Mouse (Mus musculus) cerebellum, adult 2 months (tissue): Measurements from ENCODE around the gene Fcgrt. TPM values are rescaled to one million over a fixed set of nuclear protein-coding genes. Genes with fewer than 3 reads are reported as not detected.

Source experiments
- DNase-seq, 2 experiments: peaks; one replicate each; pipeline ENCODE4 v3.0.0; 2021
- H3K27ac ChIP-seq: fragments of 200-500 bp; 2 replicates; pipeline ENCODE4 v1.5.1; 2012; ENCODE audit warnings: low read length, control low read depth, inconsistent platforms; ENCODE audit not compliant: insufficient read depth
- H3K27me3 ChIP-seq: fragments of 200-500 bp; 2 replicates; pipeline ENCODE4 v1.6.1; 2012; ENCODE audit warnings: inconsistent platforms, mild to moderate bottlenecking, low read length, moderate library complexity; ENCODE audit not compliant: control insufficient read depth, insufficient read depth
- H3K4me1 ChIP-seq: fragments of 200-500 bp; 2 replicates; pipeline ENCODE4 v1.6.1; 2011; ENCODE audit warnings: low read length; ENCODE audit not compliant: control insufficient read depth, insufficient read depth
- H3K4me3 ChIP-seq: fragments of 200-500 bp; replicated peaks from 2 replicates; pipeline ENCODE3; 2011; ENCODE audit warnings: mild to moderate bottlenecking, low read depth, low read length, control low read depth; ENCODE audit not compliant: insufficient read depth
- CTCF ChIP-seq: fragments of 200-500 bp; IDR thresholded peaks from 2 replicates; pipeline ENCODE4 v1.5.1; 2011; ENCODE audit warnings: low read depth, mild to moderate bottlenecking, control low read depth, low read length, moderate library complexity, borderline replicate concordance; ENCODE audit not compliant: insufficient read depth
- POLR2A ChIP-seq: fragments of 200-500 bp; IDR thresholded peaks from 2 replicates; pipeline ENCODE4 v1.6.1; 2011; ENCODE audit warnings: low read length, control low read depth, borderline replicate concordance; ENCODE audit not compliant: insufficient read depth
- WGBS: fragments of 180-500 bp; shearing (Covaris S2); methylation state at CpG from one replicate; pipeline ENCODE4 v1.1.7; 2018; 5-methylcytosine and 5-hydroxymethylcytosine counted together
- polyA plus RNA-seq: library from polyadenylated mRNA; depleted of rRNA; stranded (reverse); fragments of >200 nt; gene quantifications from 2 replicates; pipeline ENCODE4 v1.2.3, GENCODE M21; 2012

Gene Fcgrt
- polyA plus RNA-seq, 1 experiment, result 32.1 TPM

GRCm38 (mm10) chr7:45135993-45136567 lies 32.4 kb upstream of the Fcgrt start, which contains the start of the genes Gm45713 and Flt3l:
Gene Gm45713, minus strand, starts transcription at chr7:45136231.
Gene Flt3l, minus strand, starts transcription at chr7:45136432.
- Histone ChIP-seq H3K27me3 (no peaks in the 10 kb centered on the region), H3K4me3 (peak within 1 kb of the TSS; percentile 80), H3K4me1 (no peaks in the 10 kb centered on the region; the same call in 1 of the 2 replicates), H3K27ac (peak within 1 kb of the TSS; percentile 44)
- peak; percentile 89 to 93 for DNase-seq
- TF ChIP-seq POLR2A (no peak), CTCF (peak; percentile 92)
- WGBS, result 2% methylated on average over 29 of the region's 29 CpGs

GRCm38 (mm10) chr7:45135370-45135769 lies 31.7 kb upstream of the Fcgrt start:
- WGBS, result 79% methylated on average over 3 of the region's 3 CpGs
- no peaks in the 10 kb centered on the region; the same call in 1 of the 2 replicates for H3K4me1 ChIP-seq
- H3K27ac ChIP-seq, result no peak overlapping the region
- H3K4me3 ChIP-seq, result peak overlapping the region; percentile 80
- DNase-seq, result peak in 1 of 2 experiments; percentile 28
- H3K27me3 ChIP-seq, result no peaks in the 10 kb centered on the region
- no peak for TF ChIP-seq POLR2A
- no peak for TF ChIP-seq CTCF

DNA sequence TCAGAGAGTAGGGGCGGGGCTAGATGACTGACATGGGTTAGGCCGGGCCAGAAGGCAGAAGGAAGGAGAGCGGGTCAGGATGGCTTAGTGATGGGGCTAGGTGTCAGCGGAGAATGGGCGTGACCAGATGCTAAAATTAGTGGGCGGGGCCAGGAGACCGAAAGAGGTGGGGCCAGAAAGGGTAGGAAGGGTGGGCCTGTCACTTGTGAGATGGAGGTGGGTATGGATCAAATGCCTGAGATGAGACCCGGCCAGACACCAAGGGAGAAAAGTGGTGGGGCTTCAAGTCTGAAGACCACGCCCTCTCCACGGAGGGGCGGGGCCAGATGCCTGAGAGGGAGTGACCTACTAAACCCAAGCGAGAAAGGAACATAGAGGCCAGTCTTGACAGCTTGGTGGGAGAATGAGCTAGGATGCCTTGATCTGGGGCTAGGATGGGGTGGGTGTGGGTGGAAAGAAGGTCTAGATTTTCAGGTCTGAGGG lies 30.9 kb upstream of the Fcgrt start:
- no peak overlapping the region for H3K27ac ChIP-seq
- WGBS, result 26% methylated on average over 12 of the region's 12 CpGs
- H3K4me3 ChIP-seq, result no peak overlapping the region
- no peaks in the 10 kb centered on the region for H3K27me3 ChIP-seq
- DNase-seq, result peak in 1 of 2 experiments; percentile 19
- H3K4me1 ChIP-seq, result no peaks in the 10 kb centered on the region; the same call in 1 of the 2 replicates
- TF ChIP-seq POLR2A (no peak), CTCF (no peak)

DNA sequence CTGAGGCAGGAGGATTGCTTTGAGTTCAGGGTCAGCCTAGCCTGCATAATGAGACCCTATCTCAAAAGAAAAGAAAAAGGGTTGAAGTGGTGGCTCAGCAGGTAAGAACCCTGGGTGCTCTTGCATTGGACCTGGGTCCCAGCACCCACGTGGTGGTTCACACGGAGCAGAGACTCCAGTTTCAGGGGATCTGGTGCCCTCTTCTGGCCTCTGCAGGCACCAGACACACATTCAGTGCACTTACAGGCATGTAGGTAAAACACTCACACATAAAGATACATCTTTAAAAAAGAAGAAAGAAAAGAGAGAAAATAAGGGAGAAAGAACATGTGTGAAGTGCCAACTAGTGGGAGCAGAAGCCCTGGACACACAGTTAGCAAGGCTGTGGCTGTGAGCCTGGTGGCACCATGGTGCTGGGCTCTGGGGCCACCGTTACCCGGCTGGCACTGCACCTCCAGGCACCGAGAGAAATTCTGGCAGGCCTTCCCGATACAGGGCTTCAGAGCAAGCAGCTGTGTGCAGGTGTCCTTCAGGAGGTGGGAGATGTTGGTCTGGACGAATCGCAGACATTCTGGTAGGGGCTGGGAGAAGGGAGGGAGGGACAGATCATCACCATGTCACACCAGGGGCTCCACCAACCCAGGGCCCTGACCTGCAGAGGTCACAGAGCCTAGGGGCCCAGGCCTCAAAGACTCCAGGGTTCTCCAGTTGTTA lies 30.0 kb upstream of the Fcgrt start:
- Histone ChIP-seq H3K4me3 (no peak overlapping the region), H3K4me1 (no peaks in the 10 kb centered on the region; the same call in 1 of the 2 replicates), H3K27me3 (no peaks in the 10 kb centered on the region), H3K27ac (no peak overlapping the region)
- 73% methylated on average over 8 of the region's 8 CpGs for WGBS
- DNase-seq, result peak in 1 of 2 experiments; percentile 9
- TF ChIP-seq CTCF (peak; percentile 26; the same call in 1 of the 2 replicates), POLR2A (no peak)

DNA sequence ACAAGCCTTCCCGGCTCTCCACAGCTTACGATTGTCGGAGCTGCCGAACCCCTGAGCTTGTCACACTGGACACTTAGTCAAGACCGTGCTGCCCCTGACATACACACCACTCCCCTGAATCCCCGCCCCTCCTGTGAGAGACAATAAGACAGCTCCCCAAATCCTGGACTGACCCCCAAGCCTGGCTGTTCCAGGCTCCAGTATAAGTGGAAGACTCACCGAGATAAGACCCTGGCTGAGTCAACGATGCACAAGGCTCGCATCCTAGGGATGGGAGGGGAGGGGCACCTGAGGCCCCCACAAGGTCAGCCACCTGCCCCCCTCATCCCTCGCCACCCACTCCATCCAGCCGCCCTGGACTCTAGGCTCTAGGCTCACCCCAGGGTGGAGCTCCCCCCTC lies 28.2 kb upstream of the Fcgrt start:
- Histone ChIP-seq H3K27me3 (no peaks in the 10 kb centered on the region), H3K4me1 (peaks cover 2% of the 10 kb centered on the region; the same call in 1 of the 2 replicates), H3K4me3 (no peak overlapping the region), H3K27ac (no peak overlapping the region)
- WGBS, result 76% methylated on average over 11 of the region's 11 CpGs
- TF ChIP-seq POLR2A (no peak), CTCF (no peak)
- peak in 1 of 2 experiments; percentile 11 for DNase-seq

DNA sequence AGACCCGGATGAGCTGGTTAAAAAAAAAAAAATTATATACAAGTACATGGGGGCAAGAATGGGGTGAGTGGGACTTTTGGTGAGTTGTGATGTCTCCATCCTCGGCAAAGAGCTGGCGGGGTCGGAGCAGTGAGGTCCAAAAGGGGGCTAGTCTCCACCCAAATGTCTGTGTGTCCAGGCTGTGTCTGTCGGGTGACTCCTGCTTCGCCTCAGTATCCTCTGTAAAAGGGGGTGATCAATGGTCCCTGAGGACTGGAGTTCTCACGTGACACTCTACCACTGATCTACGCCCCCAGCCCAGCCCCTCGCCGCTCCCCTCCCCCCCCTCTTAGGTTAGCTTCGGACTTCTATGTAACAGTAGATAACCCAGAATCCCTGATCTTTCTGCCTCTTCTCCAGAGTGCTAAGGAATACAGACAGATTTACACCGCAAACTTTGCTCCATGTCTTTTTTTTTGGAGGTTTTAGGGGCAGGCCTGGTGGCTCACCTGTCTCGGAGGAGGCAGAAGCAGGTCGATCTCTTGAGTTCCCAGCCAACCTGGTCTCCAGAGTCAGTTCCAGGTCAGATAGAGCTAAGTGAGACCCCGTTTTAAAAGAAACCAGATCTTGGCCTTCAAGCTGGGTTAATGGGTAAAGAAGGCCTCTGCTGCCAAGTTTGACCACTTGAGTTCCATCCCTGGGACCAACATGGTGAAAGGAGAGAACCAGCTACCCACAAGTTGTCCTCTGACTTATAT lies 26.3 kb upstream of the Fcgrt start:
- Histone ChIP-seq H3K27ac (peak overlapping the region; percentile 57; the same call in 1 of the 2 replicates), H3K4me3 (no peak overlapping the region), H3K27me3 (no peaks in the 10 kb centered on the region), H3K4me1 (peaks cover 2% of the 10 kb centered on the region; the same call in 1 of the 2 replicates)
- 69% methylated on average over 15 of the region's 15 CpGs for WGBS
- TF ChIP-seq CTCF (no peak), POLR2A (no peak)
- no peak for DNase-seq

GRCm38 (mm10) chr7:45129318-45129717 lies 25.7 kb upstream of the Fcgrt start:
- TF ChIP-seq POLR2A (no peak), CTCF (no peak)
- Histone ChIP-seq H3K27ac (peak overlapping the region; percentile 57), H3K4me3 (peak overlapping the region; percentile 64), H3K4me1 (peaks cover 2% of the 10 kb centered on the region; the same call in 1 of the 2 replicates), H3K27me3 (no peaks in the 10 kb centered on the region)
- no peak for DNase-seq
- WGBS, result 3% methylated on average over 17 of the region's 17 CpGs
